Mouse (Mus musculus) gastrocnemius, postnatal 14 days (tissue): ENCODE measurements around the gene Vsig1. TPM values are rescaled to one million over a fixed set of nuclear protein-coding genes. Genes with fewer than 3 reads are reported as not detected.

Experiments used
- DNase-seq: peaks from one replicate; pipeline ENCODE4 v3.0.0; 2021; ENCODE audit warnings: mixed read lengths
- intact Hi-C: fragments of 180-260 bp; cut with DNase I; formaldehyde crosslinking; loops from one replicate; pipeline ENCODE4 v1.15.1; 2025; ENCODE audit warnings: low total_unique reads
- long read RNA-seq, 2 experiments: library from polyadenylated mRNA; stranded (forward); transcript quantifications; one replicate each; pipeline ENCODE4 v2.0.0; 2021
- total RNA-seq, 2 experiments: library from RNA; stranded (reverse); gene quantifications; 2 replicates each; pipeline ENCODE4 v1.2.3; 2021

Gene Vsig1
- total RNA-seq: not detected
- long read RNA-seq, experiment 1: 0 reads
- long read RNA-seq, experiment 2: 0 reads

DNA sequence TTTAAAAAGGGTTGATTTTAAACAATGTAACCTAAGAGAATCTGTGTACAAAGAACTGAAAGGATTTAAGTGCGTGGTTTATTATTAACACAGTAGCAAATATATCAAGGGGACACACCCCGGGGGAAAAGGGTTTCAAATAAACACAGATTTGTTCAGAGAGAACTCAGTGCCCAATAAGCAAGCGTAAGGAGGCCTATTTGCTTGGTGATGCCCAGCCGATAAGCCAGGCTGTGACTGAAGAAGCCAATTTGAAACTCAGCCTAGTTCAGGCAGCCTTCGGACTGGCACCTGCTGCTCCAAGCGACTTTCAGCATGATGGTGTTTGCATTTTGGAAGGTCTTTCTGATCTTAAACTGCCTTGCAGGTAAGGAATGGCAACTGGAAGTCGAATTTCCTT, at the start of gene Vsig1:
Gene Vsig1 (plus strand): TSS at position 249 of the 400 bp plus-strand sequence.
- no peak for DNase-seq
- intact Hi-C loops: no loop called here

DNA sequence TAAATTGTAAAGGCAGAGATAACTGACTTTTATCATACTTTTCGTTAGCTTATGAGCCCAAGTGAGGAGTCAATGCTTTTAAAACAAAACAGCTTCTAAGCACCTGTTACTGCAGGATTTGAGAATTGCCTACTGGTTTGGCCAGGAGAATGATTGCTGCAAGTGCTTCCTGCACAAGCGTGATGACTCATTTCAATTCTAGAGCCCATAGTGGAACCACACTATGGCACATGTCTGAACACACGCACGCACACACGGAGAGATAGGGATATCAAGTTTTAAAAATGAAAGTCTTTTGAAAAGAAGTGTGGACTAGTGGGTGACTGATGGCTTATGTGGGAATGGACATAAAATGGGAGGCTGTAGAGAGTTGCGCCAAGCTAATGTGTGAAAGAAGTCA, 44.6 kb upstream of the Vsig1 start:
- intact Hi-C loops: no loop called here
- no peak for DNase-seq

DNA sequence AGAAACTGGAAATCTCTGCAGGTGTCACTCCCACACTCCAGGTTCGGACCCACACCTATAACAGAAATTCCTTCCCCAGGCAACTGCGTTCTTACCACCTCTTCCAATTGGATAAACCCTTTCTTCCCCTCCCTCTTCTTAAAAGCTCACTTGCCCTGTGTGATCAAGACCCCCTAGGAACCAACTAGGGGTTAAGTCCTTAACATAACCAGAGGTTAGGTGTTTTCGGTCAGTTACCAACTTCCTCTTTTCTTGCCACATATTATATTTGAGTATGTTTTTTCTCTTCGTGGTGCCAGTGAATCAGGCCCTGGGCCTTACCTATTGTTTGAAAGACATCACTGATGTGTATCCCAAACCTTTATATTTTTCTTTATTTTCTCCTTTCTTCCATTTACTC, 44.0 kb upstream of the Vsig1 start:
- DNase-seq: no peak
- intact Hi-C loops: no loop called here

DNA sequence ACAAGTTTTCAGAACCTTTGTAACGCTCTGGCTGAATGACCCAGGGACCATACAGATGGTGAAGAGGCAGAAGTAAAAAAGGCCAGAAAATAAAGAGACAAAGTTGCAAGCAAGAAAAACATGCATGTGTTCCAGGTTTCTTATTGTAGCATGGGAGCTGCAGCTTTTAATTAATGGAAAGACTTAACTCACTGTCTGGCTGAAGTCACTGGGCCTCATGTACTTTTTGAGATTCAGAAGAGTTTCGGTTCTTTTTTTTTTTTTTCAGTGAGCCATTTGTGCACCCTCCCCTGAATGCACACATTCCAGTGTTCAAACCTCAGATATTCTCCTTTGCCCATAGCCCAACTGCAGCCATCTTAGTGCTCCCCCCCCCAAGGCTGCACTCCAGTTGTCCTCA, 20.2 kb upstream of the Vsig1 start:
- no peak for DNase-seq
- intact Hi-C loops: no loop called here

DNA sequence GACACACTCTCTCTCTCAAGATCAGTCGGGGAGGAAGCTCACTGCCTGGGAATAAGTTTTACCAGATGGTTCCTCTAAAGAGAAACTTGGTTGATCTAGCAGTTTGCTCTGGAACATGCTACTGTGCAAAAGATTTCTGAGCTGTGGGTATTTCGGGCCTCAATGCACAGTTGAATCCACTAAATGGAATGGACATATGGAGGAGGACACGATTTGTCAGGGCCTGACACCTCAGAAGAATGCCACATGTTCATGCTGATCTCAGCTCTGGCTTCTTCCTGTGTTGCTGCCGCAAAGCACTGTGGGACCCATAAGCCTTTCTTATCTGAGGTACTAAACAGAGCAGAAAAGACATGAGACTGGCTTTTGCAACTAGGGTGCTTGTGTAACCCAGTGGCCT, 15.6 kb upstream of the Vsig1 start:
- no peak for DNase-seq
- intact Hi-C loops: no loop called here

DNA sequence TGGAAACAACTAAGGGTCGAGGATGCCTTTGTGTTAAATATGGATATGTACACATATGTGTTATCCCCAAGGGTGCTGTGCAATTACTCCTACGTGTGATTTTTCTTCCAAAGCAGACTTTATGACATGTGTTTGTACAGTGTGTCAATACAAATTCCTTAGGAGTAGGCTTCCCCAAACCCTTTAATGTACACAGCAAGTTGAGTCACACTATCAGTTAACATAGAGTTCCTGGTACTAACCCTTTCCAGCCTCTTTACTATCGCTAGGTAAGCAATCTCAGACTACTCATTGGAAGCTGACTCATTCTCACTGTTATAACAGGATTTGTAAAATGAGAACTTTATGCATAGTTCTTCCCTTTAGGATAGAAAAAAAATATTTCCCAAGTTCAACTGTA, 3.9 kb upstream of the Vsig1 start:
- intact Hi-C loops: no loop called here

DNA sequence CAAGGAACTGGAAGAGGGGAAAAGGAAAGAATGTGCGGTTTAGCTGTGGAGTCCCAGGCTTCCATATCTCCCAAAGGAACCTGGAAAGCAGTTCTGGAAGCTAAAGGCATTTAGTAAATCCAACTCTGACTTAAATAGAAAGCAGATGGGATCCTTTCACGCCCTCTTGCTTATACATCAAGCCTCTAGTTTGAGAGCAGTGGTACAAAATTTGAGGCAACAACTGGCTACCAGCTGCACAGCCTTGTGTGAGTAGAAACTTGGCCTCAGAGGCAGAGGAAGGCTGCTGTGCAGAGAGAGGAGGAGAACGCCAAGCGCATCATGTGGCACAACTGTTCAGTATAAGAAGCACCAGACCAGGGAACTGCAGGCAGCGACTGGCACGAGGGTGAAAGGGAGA, 13.9 kb downstream of the Vsig1 start:
- peak; percentile 3 for DNase-seq
- intact Hi-C loops: no loop called here

More for the DNA sequence above, 3.9 kb upstream of the Vsig1 start:
- no peak for DNase-seq

DNA sequence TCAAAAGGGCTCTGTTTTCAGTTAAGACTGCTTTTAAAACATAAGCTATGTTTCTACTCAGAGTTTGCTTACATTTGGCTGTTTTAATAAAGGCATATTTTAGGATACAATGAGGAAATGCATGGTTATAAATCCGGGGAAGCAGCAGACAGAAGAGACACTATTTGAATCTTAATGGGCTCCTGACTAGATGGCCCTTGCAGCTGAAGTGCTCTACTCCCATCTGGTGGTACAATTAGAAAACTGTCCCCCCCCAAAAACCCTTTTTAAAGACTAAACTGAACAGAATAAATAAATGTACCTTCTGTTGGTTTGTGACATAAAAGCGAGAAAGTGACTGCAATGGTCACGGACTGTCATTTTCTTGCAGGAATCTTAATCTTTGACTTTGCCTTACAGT, 24.7 kb downstream of the Vsig1 start:
- intact Hi-C loops: no loop called here
- no peak for DNase-seq

DNA sequence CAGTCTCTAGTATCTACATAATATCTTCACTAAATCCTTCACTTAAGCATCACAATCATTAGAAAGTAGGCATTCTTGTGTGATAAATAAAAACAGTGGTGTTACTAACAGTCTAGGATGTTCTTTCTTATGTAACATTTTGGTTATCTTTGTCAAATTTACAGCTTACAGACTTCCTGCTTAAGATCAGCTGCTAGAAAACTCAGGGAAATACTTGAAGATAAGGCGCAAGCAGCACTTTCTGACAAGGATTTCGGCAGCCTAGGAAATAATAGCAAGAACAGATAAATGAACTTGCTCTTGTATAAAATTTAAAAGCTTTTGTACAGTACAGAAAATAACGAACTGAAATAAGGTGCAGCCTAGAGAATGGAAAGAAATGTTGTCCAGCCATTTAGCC, 25.9 kb downstream of the Vsig1 start:
- DNase-seq: no peak
- intact Hi-C loops: no loop called here

DNA sequence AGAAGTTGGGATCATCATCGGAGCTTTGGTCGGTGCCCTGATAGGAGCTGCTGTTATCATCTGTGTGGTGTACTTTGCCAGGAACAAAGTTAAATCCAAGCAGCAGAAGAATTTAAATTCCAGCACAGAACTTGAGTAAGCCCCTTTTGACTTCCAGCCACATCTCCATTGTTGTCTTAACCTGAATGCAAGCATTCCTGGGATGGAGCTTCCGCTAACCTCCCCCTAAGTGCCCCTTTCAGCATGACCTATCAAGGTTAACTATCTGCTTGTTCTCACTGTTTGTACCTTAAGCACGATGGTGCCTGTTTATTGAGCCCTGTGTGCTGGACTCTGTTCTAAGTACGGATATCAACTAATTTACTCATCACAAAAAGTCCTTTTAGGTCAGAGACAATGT, 28.9 kb downstream of the Vsig1 start:
- intact Hi-C loops: no loop called here

DNA sequence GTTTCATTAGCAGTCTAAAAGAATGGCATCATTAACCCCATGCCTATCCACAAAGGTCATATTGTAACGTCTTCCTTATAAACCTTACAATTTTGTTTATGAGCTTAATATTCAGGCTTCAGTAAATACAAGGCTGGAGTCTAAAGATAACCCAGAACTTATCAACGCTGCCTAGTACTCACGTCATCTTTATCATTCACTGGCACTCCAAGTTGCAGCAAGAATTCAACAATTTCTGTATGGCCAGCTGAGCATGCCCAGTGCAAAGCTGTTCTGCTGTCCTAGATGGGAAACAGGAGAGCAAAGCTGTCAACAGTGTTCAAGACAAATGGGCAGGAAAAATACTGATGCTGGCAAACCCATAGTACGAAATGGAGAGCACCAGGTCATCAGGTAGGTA, 46.2 kb downstream of the Vsig1 start:
- intact Hi-C loops: no loop called here
- no peak for DNase-seq

More for the DNA sequence above, 28.9 kb downstream of the Vsig1 start:
- DNase-seq: no peak

DNA sequence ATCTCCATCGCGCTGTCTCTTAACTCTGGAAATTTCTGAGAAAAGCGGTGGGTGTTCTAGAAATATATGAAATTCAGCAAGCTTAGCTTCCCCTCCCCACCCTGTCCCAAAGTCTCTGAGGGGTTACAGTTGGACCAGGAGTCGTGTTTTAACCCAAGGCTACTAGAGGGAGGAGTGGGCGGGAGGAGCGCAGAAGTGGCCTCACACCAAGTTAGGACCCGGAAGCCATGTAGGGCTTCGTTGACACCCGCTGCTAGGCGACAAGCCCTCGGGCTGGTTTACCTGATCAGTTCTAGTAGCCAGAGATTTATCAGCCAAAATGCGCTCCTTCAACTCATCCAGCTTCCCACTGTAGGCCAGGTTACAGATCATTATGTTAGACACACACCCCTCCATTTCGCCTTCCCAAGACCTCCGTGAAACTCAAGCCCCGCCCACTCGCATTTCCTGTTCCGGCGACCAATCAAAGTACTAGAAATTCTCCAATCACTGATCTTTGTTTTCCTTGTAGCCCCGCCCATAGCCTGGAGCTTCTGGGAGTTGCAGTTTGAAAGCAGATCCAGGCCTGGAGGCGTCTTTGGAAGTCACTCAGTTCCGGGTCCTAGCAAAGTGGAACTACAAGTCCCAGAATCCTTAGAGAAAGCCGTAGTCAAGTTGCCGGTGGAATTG, 49.0 kb downstream of the Vsig1 start, which contains the start of the genes Psmd10 and Atg4a:
Gene Psmd10 (minus strand): TSS at position 457 of the 669 bp plus-strand sequence.
Gene Atg4a (plus strand): TSS at position 636 of the 669 bp plus-strand sequence.
- DNase-seq: peak; percentile 88
- intact Hi-C loops: no loop called here

DNA sequence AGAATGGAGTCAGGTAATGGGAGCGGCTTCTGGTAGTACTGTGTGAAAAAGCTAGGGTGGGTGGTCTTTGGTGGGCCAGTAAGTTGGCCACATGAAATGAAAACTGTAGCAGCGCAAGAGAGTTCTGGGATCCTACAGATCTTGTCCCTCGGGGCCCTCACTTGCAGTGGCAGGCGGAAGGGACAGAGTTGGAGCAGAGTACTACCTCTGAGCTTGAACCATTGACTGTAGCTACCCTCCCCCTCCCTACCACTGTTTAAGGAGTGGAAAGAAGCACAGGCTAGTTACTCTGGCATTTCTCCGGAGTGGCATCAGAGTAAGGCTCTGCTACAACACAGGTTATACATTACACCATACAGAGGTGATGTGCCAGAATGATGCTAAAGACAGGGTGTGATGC, 49.6 kb downstream of the Vsig1 start:
- intact Hi-C loops: no loop called here
- no peak for DNase-seq

DNA sequence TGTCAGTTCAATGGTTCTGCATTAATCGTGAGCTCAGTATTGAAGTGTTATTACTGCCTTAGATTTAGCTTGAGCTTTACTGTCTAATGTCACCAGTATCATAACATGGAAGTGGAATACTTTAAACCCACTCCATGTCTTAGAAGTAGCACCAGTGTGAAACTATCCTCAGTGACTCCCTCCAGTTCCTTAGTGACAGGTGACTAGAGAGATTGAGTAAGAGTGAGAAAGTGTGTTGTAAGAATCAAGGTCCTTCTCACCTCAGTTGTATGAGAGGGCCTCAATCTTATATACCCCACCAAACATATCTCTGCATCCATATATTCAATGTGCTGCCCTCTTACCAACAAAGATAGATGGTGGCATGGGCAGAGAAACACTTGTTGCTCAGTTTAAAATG, 71.5 kb downstream of the Vsig1 start:
- DNase-seq: no peak
- intact Hi-C loops: no loop called here

DNA sequence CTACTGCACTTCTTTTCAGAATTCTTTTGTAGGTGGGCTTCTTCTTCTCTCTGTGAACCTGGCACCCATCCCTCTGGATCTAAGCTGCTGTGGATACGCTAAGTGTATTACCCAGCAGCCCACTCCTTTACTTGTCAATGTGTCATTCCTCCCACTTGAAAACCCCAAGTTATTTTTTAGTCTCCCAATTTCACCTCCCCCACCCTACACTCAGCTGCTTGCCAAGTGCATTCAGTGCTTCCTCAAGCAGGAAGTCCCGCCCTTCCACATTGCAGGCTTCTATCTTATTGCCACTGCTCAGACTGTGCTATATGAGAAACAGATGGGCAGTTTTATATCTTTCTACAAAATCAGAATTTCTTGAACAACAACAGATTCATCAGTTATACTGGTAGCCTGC, 72.1 kb downstream of the Vsig1 start:
- DNase-seq: no peak
- intact Hi-C loops: no loop called here

DNA sequence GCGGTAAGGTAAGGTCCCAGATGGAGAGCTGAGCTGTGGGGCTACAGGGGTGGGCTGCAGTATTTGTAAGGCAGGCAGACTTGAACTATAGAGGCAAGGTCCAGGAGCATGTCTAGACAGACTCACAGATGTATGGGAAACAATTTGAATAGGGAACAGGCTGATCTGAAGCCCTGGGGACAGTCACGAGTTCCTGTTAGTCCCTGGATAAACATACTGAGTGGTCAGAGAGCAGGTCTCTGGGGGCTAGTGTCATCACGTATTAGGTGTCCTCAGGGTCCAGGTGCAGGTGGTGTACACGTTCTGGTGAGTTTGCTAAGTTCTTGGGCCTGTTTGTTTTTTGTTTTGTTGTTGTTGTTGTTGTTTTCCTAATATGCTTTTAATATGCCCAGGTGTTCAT, 72.8 kb downstream of the Vsig1 start:
- DNase-seq: no peak
- intact Hi-C loops: no loop called here

DNA sequence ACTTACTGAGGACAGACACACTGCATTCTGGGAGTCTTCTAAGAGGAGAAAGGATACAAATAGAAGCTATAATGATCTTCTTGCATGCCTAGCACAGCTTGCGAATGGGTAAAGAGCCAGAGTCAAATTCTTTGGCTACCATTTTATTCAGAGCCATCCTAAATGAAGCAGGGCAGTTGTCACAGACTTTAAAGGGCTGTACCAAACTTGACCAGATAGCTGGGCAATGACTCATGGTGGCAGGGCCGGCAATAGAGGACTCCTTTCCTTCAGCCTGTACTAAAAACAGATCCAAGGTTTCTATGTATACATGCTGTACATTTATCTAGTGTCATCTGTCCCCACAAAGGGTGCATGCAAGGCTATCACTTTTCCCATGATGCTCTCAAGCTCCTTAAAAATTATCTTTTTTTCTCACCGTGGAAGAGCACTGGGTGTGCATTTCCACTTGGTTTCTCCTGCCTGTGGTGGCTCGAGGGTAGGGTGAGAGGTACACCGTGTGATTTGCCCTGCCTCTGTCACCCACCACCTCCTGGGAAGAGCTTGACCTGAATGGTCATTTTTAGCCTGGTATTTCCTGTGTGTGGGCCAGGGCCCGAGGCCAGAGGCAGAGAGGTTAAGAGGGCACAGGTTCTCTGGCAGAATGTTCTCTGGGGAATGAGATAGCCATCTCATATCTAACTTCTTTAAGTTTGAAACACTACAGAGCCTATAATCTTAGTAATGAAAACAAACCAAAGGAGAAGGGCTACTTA, 76.0 kb downstream of the Vsig1 start:
- DNase-seq: no peak
- intact Hi-C loops: no loop called here

DNA sequence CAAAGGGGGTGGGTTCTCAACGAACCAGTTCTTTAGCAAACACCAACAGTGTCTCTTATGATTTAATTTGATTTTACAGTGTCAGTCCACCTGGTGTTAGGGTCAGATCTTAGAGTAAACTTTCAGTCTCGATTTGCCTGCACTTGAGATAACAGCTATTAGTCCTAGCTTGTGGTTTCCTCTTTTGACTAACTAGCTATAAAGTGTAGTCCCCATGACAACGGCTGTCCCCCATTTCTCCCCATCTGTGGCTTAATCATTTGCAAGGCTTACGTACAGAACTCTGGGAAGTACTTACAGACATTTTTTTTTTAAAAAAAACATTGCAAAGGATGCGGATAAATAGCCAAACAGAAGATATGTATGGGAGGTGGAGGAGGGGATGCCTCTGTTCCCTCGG, 77.4 kb downstream of the Vsig1 start:
- no peak for DNase-seq
- intact Hi-C loops: no loop called here

DNA sequence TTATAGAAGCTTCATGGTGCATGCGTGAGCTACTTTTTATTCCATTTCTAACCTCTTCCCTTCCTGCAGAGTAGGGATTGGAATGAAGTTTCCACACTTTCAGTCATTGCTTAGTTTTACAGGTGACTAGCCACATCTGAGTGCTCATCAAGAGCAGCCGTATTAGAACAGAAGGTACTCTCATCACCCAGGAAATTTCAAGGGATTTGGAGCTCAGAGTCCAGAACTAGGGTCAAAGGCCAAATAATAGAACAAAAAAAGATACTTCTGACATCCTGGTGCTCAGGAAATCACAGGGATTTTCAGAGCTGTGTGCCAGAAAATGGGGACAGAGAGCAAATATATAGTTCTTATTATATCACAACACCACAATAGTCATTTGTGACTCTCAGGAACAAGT, 77.8 kb downstream of the Vsig1 start:
- intact Hi-C loops: no loop called here
- no peak for DNase-seq
